Mouse (Mus musculus): ENCODE data around the gene Scaf8. TPM values are rescaled to one million over a fixed set of nuclear protein-coding genes. Genes with fewer than 3 reads are reported as not detected.
A peak's percentile ranks its signal among the peaks of the same experiment; 100 is the strongest.
"Not testable (repeated sequence)": the region's sequence is repeated elsewhere in the genome, so short reads cannot be mapped to it uniquely, and the experiment has no call there.

Gene Scaf8
- 9.6 and 15.3 TPM in 2 replicates for polyA plus RNA-seq (2012; rRNA removed)

DNA sequence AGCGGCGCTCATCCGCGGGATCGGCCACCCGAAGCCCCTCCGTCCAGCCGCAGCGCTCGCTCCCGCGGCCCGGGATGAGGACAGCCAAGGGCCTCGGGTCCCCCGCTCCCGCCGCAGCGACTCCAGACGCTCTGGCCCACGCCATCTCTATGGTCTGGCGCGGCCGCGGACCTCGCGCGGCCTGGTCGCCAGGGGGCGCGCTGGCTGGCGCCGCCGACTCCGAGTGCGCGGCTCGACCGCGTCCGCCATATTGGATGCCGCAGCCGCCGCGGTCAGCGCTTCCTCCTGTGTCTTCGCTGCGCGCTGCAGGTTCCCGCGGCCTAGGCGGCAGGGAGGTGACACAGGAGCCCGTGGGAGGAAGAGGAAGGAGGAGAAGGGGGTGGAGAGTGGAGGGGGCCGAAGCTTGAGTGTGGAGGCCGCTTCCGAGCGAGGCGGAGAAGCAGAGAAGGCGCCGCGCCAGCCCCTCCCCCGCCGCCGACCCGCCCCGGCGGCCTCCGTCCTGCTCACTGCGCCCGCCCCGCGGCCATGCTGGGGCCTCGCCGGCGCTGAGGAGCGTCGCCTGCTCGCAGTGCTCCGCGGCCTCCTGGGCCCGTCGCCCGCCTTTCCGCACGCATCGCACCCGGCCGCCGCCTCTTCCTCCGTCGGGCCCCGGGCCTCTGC lies at the start of gene Scaf8:
Gene Scaf8 (plus strand): TSS at position 253 of the 660 bp plus-strand sequence.
- under 1% methylated on average over 90 of the region's 91 CpGs for WGBS
- peak; percentile 45 for DNase-seq (ENCODE audit: low read depth, low spot score)

DNA sequence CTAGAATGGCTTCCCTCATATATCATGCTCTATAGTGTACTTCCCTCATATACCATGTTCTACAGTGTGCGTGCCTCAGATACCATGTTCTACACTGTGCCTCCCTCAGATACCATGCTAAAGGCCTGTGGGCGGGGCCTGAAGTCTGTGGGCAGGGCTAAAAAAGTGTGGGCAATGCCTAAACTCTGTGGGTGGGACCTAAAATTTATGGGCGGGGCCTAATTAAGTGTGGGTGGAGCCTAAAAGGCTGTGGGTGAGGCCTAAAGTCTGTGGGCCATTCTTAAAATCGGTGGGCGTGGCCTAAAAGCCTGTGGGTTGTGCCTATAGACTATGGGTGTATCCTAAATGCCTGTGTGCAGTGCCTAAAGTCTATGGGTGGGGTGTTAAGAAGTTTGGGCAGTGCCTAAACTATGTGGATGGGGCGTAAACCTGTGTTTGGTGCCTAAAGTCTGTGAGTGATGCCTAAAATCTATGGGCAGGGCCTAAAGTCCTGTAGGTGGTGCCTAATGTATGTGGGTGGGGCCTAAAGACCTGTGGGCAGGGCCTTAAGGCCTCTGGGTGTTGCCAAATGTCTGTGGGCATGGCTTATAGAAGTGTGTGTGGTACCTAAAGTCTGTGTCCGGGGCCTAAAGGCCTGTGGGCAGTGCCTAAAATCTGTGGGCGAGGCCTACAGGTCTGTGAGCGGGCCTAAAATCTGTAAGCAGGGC lies 39.5 kb upstream of the Scaf8 start:
- WGBS: 95% methylated on average over 9 of the region's 9 CpGs
- no peak for DNase-seq (ENCODE audit: low read depth, low spot score)

DNA sequence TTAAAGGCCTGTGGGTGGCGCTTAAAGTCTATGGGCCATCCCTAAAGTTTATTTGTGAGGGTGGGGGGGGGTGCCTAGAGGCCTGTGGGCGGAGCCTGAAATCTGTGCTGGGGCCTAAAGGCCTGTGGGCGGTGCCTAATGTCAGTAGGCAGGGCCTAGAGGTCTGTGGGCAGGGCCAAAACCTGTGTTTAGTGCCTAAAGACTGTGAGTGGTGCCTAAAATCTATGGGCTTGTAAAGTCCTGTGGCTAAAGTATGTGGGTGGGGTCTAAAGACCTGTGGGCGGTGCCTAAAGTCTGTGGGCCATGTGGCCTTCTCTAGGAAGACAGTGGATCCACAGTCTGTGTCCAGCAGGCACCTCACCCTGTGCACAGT lies 38.9 kb upstream of the Scaf8 start:
- no peak for DNase-seq (ENCODE audit: low read depth, low spot score)
- WGBS: 95% methylated on average over 4 of the region's 4 CpGs

DNA sequence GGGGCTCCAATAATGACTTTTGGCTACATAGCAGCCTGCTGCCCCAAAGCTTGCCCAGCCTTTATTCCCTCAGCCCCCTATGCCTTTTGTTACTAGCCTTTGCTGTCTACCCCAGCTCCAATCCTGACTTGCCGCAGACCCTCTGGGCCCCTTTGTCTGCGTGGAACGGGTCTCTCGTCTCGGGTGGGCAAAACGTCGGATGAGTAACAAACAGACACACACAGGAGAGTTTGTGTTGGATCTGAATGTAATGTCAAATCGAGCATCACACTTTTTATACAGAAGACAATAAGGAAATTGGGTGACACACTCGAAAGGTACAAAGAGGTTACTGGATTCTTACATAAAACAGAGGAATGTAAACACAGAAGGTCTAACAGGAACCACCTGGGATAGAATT lies 36.8 kb upstream of the Scaf8 start:
- WGBS: 62% methylated on average over 9 of the region's 9 CpGs

DNA sequence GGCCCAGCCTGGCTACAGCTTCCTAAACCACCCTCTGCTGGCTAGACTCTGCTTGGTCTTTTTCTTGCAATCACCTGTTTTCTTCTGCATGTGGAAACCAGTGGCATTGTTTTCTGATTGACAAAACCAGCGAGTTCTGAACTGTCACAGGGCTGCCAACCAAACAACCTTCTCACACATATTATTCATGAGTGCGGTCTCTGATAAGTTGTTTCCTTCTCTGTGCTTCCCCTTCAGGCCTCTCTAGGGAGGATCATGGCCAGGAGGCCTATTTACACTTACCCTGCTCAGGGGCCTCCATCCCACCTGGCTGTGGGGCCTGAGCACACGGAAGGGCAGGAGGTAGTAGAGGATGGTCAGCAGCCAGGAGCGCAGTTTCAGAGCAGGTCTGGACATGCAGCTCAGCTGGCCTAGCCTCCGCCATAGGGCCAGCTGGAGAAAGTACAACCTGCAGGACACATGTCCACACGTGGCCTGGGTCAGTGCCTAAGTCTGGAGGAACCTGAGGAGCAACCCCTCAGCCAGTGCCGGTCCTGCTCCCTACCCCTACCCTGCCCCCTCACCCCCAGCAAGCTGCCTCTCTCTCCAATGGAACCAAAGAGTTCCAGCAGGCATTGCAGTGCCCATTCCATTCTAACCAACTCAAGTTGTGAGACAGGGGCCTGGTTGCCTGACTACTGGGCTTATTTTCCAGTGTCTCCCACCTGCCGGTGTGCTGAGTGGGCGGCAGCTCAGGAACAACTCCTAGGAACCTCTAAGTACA lies 34.0 kb upstream of the Scaf8 start:
- WGBS: 82% methylated on average over 8 of the region's 9 CpGs
- DNase-seq (ENCODE audit: low read depth, low spot score): not testable (repeated sequence)

More for the DNA sequence above, 36.8 kb upstream of the Scaf8 start:
- not testable (repeated sequence) for DNase-seq (ENCODE audit: low read depth, low spot score)

DNA sequence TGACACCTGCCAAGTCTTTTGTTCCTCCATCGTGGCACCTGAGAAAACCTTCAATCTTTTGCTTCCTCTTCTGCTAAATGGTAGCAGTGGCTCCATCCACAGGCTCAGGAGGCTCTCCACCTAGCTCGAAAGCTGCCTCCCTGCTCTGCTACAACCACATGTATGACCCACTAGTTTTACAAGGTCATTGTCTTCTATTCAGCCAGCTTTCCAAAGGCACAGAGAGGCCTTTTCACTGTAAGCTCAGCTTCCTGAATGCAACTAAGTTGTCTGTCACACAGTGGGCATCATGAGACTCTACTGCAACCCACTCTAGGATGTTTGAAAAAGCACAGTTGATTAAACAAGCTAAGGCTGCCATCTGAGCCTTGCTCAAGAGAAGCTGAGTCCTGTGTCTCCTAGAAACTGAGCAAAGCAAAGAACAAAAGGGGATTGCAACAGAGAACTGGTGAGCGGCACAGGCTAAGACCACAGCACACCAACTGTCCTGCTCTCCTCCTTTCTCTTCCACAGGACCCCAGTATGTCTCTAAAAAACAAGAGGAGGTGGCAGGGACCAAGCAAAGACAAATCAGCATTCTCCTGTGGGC lies 33.2 kb upstream of the Scaf8 start:
- not testable (repeated sequence) for DNase-seq (ENCODE audit: low read depth, low spot score)
- WGBS: 78% methylated on average over 3 of the region's 3 CpGs

DNA sequence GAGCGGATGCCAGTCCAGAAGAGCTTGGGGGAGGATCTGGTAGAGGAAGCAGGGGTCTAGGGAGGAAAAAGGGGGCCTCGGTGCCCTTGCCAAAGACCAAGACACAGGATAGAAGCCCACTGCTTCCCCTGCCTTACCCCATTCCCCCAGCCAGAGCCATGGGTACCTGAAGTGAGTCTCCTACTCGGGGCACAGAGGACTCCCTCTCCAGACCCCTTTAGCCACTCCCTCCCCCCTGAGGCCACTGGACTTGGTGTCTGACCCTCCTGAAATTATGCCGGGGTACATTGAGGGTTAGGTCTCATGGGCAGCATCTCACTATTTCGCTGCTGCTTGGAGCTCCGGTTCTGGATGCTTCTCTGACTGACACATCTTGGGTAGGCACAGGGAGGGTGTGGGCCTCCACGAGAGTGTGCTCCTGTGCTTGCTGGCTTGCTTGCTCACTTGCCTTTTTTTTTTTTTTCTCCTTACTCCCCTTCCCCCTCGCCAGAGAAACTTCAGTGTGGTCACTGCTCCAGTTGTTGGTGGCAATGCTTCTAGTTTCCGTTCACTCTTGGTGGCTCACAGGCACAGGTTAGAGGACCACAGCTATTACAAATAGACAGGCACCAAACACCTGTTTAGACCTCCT lies 32.5 kb upstream of the Scaf8 start:
- 71% methylated on average over 7 of the region's 9 CpGs for WGBS
- DNase-seq (ENCODE audit: low read depth, low spot score): not testable (repeated sequence)

DNA sequence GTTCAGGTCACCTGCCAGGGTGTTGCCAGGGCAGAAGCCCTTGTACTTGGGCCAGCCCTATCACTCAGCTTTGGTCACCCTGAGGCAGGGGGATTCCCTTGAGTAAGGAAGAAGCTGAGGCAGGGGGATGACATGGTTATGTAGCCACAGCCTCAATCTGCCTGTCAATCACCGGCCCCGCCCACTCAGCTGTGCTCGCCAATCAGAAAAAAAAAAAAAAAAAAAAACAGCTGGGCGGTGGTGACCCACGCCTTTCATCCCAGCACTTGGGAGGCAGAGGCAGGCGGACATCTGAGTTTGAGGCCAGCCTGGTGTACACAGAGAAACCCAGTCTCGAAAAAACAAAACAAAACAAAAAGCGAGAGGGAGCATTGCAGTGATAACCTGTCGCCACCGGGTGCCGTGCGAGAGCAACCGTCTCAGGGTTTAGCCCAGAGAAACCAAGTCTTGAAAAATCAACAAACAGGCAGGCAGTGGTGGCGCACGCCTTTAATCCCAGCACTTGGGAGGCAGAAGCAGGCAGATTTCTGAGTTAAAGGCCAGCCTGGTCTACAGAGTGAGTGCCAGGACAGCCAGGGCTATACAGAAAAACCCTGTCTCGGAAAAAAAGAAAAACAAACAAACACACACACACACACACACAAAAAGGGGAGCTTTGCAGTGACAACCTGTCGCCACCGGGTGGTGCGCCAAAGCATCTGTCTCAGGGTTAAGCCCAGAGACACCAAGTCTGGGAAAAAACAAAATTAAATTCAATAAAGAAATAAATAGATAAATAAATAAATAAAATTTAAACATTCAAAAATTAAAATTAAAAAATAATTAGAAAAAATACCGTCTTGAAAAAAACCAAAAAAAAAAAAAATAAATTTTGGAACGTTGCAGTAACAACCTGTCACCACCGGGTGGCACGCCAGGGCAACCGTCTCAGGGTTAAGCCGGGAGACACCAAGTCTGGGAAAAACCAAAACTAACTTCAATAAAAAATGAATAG lies 31.7 kb upstream of the Scaf8 start:
- not testable (repeated sequence) for DNase-seq (ENCODE audit: low read depth, low spot score)
- under 1% methylated on average over 24 of the region's 25 CpGs for WGBS

DNA sequence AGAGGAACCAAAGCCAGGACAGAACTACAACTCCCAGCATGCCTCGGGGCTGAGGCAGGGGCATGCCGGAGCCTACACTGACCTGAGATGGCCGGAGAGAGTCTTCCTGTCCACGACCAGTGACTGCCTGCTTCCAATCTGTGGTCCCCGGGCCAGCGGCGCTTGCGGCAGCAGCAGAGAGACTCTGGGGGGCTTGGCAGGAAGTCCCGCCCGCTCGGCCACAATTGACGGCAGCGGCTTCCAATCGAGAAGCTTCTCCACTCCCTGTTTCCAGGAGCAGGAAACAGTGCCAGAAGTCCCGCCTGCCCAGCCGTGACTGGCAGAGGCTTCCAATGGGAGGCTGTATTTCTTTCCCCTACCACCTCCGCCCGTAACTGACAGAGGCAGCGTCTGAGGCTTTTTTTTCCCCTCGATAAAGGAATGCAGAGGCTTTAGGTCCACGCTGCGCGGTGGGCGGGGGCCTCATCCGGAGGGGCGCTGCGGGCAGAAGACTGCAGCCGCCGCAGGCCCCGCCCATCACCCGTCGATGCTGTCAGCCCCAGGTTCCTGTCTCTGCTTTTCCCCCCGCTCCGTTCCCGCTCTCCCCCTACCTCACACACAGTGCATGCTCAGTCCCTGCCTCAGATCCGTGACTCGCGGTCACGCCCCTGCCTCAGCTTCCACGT lies 30.8 kb upstream of the Scaf8 start:
- under 1% methylated on average over 40 of the region's 40 CpGs for WGBS

DNA sequence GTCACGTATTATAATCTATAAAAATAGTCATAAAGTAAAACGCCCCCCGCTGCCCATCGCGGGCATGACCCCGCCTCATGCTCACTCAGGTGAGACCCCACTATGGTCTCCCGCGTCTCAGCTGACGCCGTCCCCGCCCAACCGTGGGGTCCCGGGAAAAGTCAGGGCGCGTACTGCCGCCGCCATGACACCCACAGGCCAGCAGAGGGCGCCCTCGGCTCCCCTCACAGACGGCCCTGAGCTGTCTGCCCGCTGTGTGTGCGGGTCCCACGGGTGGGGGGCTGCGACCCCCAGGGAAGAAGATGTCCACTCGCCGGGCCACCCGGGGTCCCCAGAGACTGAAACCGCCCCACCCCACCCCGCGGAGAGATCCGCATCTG lies 30.2 kb upstream of the Scaf8 start:
- no peak for DNase-seq (ENCODE audit: low read depth, low spot score)
- WGBS: under 1% methylated on average over 31 of the region's 31 CpGs

More for the DNA sequence above, 30.8 kb upstream of the Scaf8 start:
- peak; percentile 98 for DNase-seq (ENCODE audit: low read depth, low spot score)

DNA sequence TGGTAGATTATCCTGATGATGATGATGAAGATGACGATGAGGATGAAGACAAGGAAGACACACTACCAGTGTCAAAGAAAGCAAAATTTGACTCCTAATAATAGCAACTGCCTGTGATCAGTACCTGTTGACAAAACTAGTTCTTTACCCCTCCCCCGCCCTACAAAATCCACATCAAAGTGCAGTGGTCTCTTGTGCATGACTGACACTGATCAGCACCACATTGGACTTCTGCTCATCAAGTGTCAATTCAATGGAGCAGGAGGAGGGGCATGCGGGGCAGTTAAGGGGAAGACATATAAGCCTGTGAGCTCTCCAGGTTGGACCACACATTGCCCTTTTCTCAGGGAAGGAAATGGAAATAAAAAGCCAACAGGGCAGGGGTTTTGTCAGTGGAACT lies 29.6 kb upstream of the Scaf8 start:
- WGBS: 64% methylated on average over 3 of the region's 3 CpGs
- DNase-seq (ENCODE audit: low read depth, low spot score): no peak

DNA sequence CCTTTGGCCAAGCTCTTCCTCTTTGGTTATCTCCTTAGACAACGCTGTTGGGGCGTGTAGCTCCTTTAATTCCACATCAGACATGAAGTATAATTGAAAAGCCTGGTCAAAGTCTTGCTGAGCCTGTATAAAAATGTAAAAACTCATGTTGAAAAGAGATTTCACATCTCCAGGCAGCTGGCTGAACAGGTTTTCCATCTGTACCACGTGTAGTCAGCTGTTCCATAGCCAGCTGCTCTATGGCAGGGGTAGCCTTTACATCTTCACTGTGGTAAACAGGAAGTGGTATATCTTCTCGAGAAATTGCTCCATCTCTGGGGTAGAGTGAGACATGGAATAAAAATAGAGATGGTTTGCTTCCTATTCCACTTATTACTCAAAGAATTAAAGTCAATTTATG lies 22.1 kb upstream of the Scaf8 start:
- no peak for DNase-seq (ENCODE audit: low read depth, low spot score)
- 24% methylated on average over 4 of the region's 4 CpGs for WGBS

DNA sequence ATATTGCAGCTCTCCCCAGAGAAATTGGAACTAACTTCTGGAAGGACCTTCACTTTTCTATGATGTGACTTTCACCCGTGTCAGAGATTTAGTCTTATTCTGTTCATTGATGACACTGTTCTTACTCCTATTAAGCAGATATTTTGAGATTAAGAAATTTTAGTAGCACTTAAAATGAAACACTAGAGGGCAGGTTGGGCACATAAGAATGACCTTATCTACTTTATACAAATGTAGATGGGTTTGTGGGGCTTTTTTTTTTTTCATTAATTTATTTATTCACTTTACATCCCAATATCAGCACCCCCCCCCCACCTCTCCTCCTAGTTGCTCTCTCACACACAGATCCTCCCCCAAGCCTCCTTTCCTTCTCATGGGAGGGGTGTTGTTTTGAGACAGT lies 15.5 kb upstream of the Scaf8 start:
- 75% methylated on average over 1 of the region's 1 CpGs for WGBS
- not testable (repeated sequence) for DNase-seq (ENCODE audit: low read depth, low spot score)

DNA sequence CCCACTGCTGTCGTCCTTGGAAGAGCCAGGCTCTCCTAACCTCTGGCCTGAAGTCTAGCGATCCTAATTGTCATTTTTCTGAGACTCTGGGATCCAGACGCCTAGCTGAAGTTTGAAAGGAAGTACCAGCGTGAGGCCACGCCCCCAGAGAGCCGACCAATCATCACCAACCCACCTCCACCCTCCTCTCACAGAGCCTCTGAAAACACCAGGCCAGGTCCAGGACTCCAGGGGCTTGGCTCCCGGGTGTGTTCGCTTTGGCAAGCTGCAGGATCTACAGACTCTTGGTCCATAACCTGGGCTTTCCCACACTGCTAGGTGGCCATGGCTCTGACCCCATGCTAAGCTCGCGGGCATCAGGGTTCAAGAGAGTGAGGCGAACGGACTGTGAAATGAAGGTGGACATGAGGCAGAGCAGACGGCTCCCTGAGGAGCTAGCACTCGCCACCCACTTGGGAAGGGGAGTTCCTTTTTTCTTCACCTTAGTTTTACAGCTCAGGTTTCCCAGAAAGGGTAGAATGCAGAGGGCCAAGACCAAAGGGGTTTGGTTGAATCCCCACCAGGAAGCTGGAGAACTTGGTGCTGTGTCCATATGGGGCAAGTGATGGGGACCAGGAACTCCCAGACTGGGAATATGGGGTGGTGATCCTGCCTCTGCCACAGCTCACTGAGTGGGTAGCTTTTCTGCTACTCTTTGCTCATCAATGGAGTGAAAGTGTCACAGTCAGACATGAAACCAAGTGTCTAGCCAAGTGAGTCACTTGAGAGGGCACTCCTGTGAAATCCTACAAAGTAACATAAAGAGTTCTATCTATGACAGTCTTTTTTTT lies 12.2 kb upstream of the Scaf8 start:
- 3% methylated on average over 14 of the region's 14 CpGs for WGBS
- DNase-seq (ENCODE audit: low read depth, low spot score): peak; percentile 67

DNA sequence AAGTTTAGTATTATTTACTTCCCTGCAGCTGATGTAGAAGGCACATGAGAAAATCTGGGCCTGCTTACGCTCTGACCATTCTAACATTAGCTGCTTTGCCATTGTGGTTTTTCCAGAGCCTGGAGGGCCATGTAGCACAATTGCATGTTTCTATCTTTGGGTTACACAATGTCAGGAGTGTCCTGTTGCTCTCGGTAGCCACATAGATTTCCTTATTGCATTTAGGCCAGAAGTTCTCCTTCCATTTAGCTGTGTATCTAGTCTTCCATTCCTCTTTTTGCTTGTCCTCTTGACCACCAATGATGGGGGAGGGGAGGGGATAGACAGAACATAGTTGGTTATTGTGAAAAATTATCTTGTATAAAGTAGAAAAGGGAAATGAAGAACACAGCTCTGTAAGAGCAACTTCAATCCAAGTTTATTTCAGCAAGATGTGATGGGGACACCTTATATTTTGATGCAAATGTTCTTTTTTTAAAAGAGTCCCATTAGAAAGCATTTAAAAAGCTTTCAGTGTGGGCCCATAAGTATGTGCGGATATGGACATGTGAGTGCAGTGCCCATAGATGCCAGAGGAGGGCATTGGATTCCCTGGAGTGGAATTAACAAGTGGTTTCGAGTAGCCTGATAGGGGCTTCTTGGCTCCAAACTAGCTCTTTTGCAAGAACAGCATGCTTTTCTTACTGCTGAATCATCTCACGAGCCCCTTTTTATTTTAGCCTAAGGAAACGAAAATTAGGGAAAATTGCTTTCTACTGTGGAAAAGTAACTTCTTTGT lies 10.4 kb upstream of the Scaf8 start:
- WGBS: 81% methylated on average over 6 of the region's 6 CpGs
- no peak for DNase-seq (ENCODE audit: low read depth, low spot score)

DNA sequence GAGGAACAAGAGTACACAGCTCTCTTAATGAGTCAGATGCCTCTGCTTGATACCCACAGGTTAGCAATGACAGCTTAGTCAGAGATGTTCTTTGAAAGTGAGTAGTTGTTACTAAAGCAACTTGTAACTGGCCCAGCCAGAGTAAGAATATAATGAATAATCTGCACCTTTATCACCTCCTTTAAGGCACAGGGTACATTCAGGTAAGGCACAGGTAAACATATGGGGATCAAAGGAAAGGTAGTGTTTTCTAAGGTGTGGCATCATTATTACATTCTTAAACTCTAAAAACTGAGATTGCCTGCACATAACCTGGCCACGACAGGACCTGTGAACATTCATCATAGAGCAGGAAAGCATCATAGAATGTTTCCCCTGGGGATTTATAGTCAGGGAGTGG lies 9.8 kb upstream of the Scaf8 start:
- DNase-seq (ENCODE audit: low read depth, low spot score): no peak
- 22% methylated on average over 1 of the region's 1 CpGs for WGBS
